Mouse (Mus musculus) liver, embryonic 12.5 days (tissue): ENCODE results near the gene Adtrp. TPM values are rescaled to one million over a fixed set of nuclear protein-coding genes. Genes with fewer than 3 reads are reported as not detected.

Source experiments
- ATAC-seq: fragments of 200-750 bp; cut with Nextera tagmentation; 2 replicates; pipeline ENCODE4 v1.8.0; 2017; ENCODE audit warnings: moderate number of reproducible peaks, mild to moderate bottlenecking, moderate library complexity
- H3K27ac ChIP-seq: fragments of 300-500 bp; sonication (generic); 2 replicates; pipeline ENCODE4 v1.5.1; 2016; ENCODE audit warnings: mild to moderate bottlenecking
- H3K27me3 ChIP-seq: fragments of 300-500 bp; sonication (generic); replicated peaks from 2 replicates; pipeline ENCODE4 v1.6.1; 2016; ENCODE audit warnings: mild to moderate bottlenecking, moderate library complexity
- H3K36me3 ChIP-seq: fragments of 300-500 bp; sonication (generic); 2 replicates; pipeline ENCODE4 v1.6.1; 2016; ENCODE audit warnings: mild to moderate bottlenecking, moderate library complexity
- H3K4me1 ChIP-seq: fragments of 300-500 bp; sonication (generic); 2 replicates; pipeline ENCODE4 v1.6.1; 2016
- H3K4me2 ChIP-seq: fragments of 300-500 bp; sonication (generic); 2 replicates; pipeline ENCODE4 v1.6.1; 2016; ENCODE audit warnings: mild to moderate bottlenecking, moderate library complexity
- H3K4me3 ChIP-seq: fragments of 300-500 bp; sonication (generic); 2 replicates; pipeline ENCODE4 v1.5.1; 2016; ENCODE audit warnings: mild to moderate bottlenecking, moderate library complexity
- H3K9ac ChIP-seq: fragments of 300-500 bp; sonication (generic); 2 replicates; pipeline ENCODE4 v1.6.1; 2016; ENCODE audit warnings: mild to moderate bottlenecking, moderate library complexity
- H3K9me3 ChIP-seq: fragments of 300-500 bp; sonication (generic); replicated peaks from 2 replicates; pipeline ENCODE4 v1.6.1; 2016; ENCODE audit warnings: mild to moderate bottlenecking, moderate library complexity
- WGBS: fragments of 180-500 bp; shearing (Covaris S2); methylation state at CpG from one replicate; pipeline ENCODE4 v1.1.7; 2016; ENCODE audit not compliant: insufficient replicate concordance; 5-methylcytosine and 5-hydroxymethylcytosine counted together
- polyA plus RNA-seq: library from polyadenylated mRNA; unstranded; fragments of >200 nt; fragmentation: Nextera tagmentation; extraction: Ambion mirVana; gene quantifications from 2 replicates; pipeline ENCODE4 v1.2.1, GENCODE M21; 2016

Adtrp gene
- polyA plus RNA-seq, result not detected in 2 replicates

GRCm38 (mm10) chr13:41847516-41848126, at the start of gene Adtrp:
Gene Adtrp (minus strand): TSS chr13:41847684.
- Histone ChIP-seq H3K9ac (no peak within 1 kb of the TSS), H3K27me3 (no peaks in the 10 kb centered on the region), H3K36me3 (no peaks in the 10 kb centered on the region), H3K4me2 (no peak within 1 kb of the TSS), H3K4me1 (no peaks in the 10 kb centered on the region), H3K9me3 (no peaks in the 10 kb centered on the region), H3K4me3 (no peak within 1 kb of the TSS), H3K27ac (no peak within 1 kb of the TSS)
- ATAC-seq, result no peak
- WGBS, result 57% methylated on average over 11 of the region's 11 CpGs

GRCm38 (mm10) chr13:41892016-41892415, 44.5 kb upstream of the Adtrp start:
- Histone ChIP-seq H3K27ac (no peak overlapping the region), H3K36me3 (no peaks in the 10 kb centered on the region), H3K4me2 (no peak overlapping the region), H3K4me3 (no peak overlapping the region), H3K9me3 (no peaks in the 10 kb centered on the region), H3K27me3 (no peaks in the 10 kb centered on the region), H3K9ac (no peak overlapping the region), H3K4me1 (no peaks in the 10 kb centered on the region)
- WGBS, result 78% methylated on average over 12 of the region's 12 CpGs
- no peak for ATAC-seq

GRCm38 (mm10) chr13:41890618-41891017, 43.1 kb upstream of the Adtrp start:
- Histone ChIP-seq H3K4me1 (no peaks in the 10 kb centered on the region), H3K9ac (no peak overlapping the region), H3K27ac (no peak overlapping the region), H3K36me3 (no peaks in the 10 kb centered on the region), H3K27me3 (no peaks in the 10 kb centered on the region), H3K9me3 (no peaks in the 10 kb centered on the region), H3K4me2 (no peak overlapping the region), H3K4me3 (no peak overlapping the region)
- 69% methylated on average over 4 of the region's 4 CpGs for WGBS
- no peak for ATAC-seq

GRCm38 (mm10) chr13:41890111-41890600, 42.7 kb upstream of the Adtrp start:
- no peak overlapping the region for H3K27ac ChIP-seq
- WGBS, result 59% methylated on average over 2 of the region's 2 CpGs
- ATAC-seq, result no peak

GRCm38 (mm10) chr13:41888644-41889043, 41.2 kb upstream of the Adtrp start:
- no peaks in the 10 kb centered on the region for H3K4me1 ChIP-seq
- H3K9me3 ChIP-seq, result no peaks in the 10 kb centered on the region
- no peak overlapping the region for H3K4me3 ChIP-seq
- no peaks in the 10 kb centered on the region for H3K27me3 ChIP-seq
- WGBS, result 57% methylated on average over 2 of the region's 2 CpGs
- H3K36me3 ChIP-seq, result no peaks in the 10 kb centered on the region
- no peak overlapping the region for H3K27ac ChIP-seq
- no peak for ATAC-seq
- no peak overlapping the region for H3K9ac ChIP-seq
- no peak overlapping the region for H3K4me2 ChIP-seq

More at GRCm38 (mm10) chr13:41890111-41890600, 42.7 kb upstream of the Adtrp start:
- H3K4me3 ChIP-seq, result no peak overlapping the region
- no peaks in the 10 kb centered on the region for H3K36me3 ChIP-seq
- no peak overlapping the region for H3K9ac ChIP-seq
- H3K4me2 ChIP-seq, result no peak overlapping the region
- H3K9me3 ChIP-seq, result no peaks in the 10 kb centered on the region
- H3K27me3 ChIP-seq, result no peaks in the 10 kb centered on the region
- no peaks in the 10 kb centered on the region for H3K4me1 ChIP-seq

GRCm38 (mm10) chr13:41886120-41886519, 38.6 kb upstream of the Adtrp start:
- Histone ChIP-seq H3K27ac (no peak overlapping the region), H3K4me1 (no peaks in the 10 kb centered on the region), H3K27me3 (no peaks in the 10 kb centered on the region), H3K9ac (no peak overlapping the region), H3K4me2 (no peak overlapping the region), H3K9me3 (no peaks in the 10 kb centered on the region), H3K36me3 (no peaks in the 10 kb centered on the region), H3K4me3 (no peak overlapping the region)
- ATAC-seq, result no peak
- WGBS, result 76% methylated on average over 4 of the region's 4 CpGs

GRCm38 (mm10) chr13:41883665-41884291, 36.3 kb upstream of the Adtrp start:
- no peaks in the 10 kb centered on the region for H3K36me3 ChIP-seq
- WGBS, result 45% methylated on average over 4 of the region's 4 CpGs
- H3K27ac ChIP-seq, result no peak overlapping the region
- ATAC-seq, result no peak
- H3K27me3 ChIP-seq, result no peaks in the 10 kb centered on the region
- no peak overlapping the region for H3K4me3 ChIP-seq
- no peak overlapping the region for H3K4me2 ChIP-seq
- no peak overlapping the region for H3K9ac ChIP-seq
- no peaks in the 10 kb centered on the region for H3K9me3 ChIP-seq
- no peaks in the 10 kb centered on the region for H3K4me1 ChIP-seq

GRCm38 (mm10) chr13:41881201-41881600, 33.7 kb upstream of the Adtrp start:
- ATAC-seq, result no peak
- 56% methylated on average over 2 of the region's 2 CpGs for WGBS
- Histone ChIP-seq H3K4me3 (no peak overlapping the region), H3K27me3 (no peaks in the 10 kb centered on the region), H3K36me3 (no peaks in the 10 kb centered on the region), H3K27ac (no peak overlapping the region), H3K9me3 (no peaks in the 10 kb centered on the region), H3K4me1 (no peaks in the 10 kb centered on the region), H3K4me2 (no peak overlapping the region), H3K9ac (no peak overlapping the region)

GRCm38 (mm10) chr13:41880525-41880924, 33.0 kb upstream of the Adtrp start:
- no peak overlapping the region for H3K9ac ChIP-seq
- no peak overlapping the region for H3K4me2 ChIP-seq
- no peak for ATAC-seq
- H3K27me3 ChIP-seq, result no peaks in the 10 kb centered on the region
- no peaks in the 10 kb centered on the region for H3K36me3 ChIP-seq
- no peaks in the 10 kb centered on the region for H3K4me1 ChIP-seq
- H3K9me3 ChIP-seq, result no peaks in the 10 kb centered on the region
- no peak overlapping the region for H3K4me3 ChIP-seq
- no peak overlapping the region for H3K27ac ChIP-seq

GRCm38 (mm10) chr13:41872686-41873085, 25.2 kb upstream of the Adtrp start:
- H3K9ac ChIP-seq, result no peak overlapping the region

GRCm38 (mm10) chr13:41872161-41872562, 24.7 kb upstream of the Adtrp start:
- Histone ChIP-seq H3K4me2 (no peak overlapping the region), H3K4me1 (no peaks in the 10 kb centered on the region), H3K9ac (no peak overlapping the region), H3K9me3 (no peaks in the 10 kb centered on the region), H3K27ac (no peak overlapping the region), H3K4me3 (no peak overlapping the region), H3K36me3 (no peaks in the 10 kb centered on the region), H3K27me3 (no peaks in the 10 kb centered on the region)
- ATAC-seq, result no peak
- WGBS, result 60% methylated on average over 8 of the region's 8 CpGs

More at GRCm38 (mm10) chr13:41872686-41873085, 25.2 kb upstream of the Adtrp start:
- no peak overlapping the region for H3K4me3 ChIP-seq
- H3K27ac ChIP-seq, result no peak overlapping the region
- no peaks in the 10 kb centered on the region for H3K36me3 ChIP-seq
- H3K9me3 ChIP-seq, result no peaks in the 10 kb centered on the region
- WGBS, result 60% methylated on average over 7 of the region's 7 CpGs
- H3K27me3 ChIP-seq, result no peaks in the 10 kb centered on the region
- no peaks in the 10 kb centered on the region for H3K4me1 ChIP-seq
- no peak for ATAC-seq
- H3K4me2 ChIP-seq, result no peak overlapping the region

GRCm38 (mm10) chr13:41867533-41867932, 20.0 kb upstream of the Adtrp start:
- Histone ChIP-seq H3K27me3 (no peaks in the 10 kb centered on the region), H3K9ac (no peak overlapping the region), H3K9me3 (no peaks in the 10 kb centered on the region), H3K36me3 (no peaks in the 10 kb centered on the region), H3K27ac (no peak overlapping the region), H3K4me2 (no peak overlapping the region), H3K4me1 (no peaks in the 10 kb centered on the region), H3K4me3 (no peak overlapping the region)
- 70% methylated on average over 2 of the region's 2 CpGs for WGBS
- ATAC-seq, result no peak
